Mouse (Mus musculus) stomach, postnatal 0 days (tissue): ENCODE measurements around the gene Fto. TPM values are rescaled to one million over a fixed set of nuclear protein-coding genes. Genes with fewer than 3 reads are reported as not detected.
A peak's percentile ranks its signal among the peaks of the same experiment; 100 is the strongest.

ENCODE experiments used
- ATAC-seq: fragments of 200-750 bp; cut with Nextera tagmentation; 2 replicates; pipeline ENCODE4 v1.8.0; 2017; ENCODE audit not compliant: low FRiP score, low TSS enrichment
- DNase-seq: peaks from one replicate; pipeline ENCODE4 v3.0.0-alpha.2; 2016; ENCODE audit warnings: low spot score
- H3K27ac ChIP-seq: fragments of 300-500 bp; sonication (generic); replicated peaks from 2 replicates; pipeline ENCODE4 v1.5.1; 2014; ENCODE audit warnings: mild to moderate bottlenecking, control low read depth
- H3K27me3 ChIP-seq: fragments of 300-500 bp; sonication (generic); 2 replicates; pipeline ENCODE4 v1.6.1; 2014; ENCODE audit warnings: low read length; ENCODE audit not compliant: control insufficient read depth, insufficient read depth
- H3K36me3 ChIP-seq: fragments of 300-500 bp; sonication (generic); 2 replicates; pipeline ENCODE4 v1.6.1; 2014; ENCODE audit warnings: low read length, mixed read lengths; ENCODE audit not compliant: control insufficient read depth, insufficient read depth
- H3K4me1 ChIP-seq: fragments of 300-500 bp; sonication (generic); replicated peaks from 2 replicates; pipeline ENCODE4 v1.6.1; 2014; ENCODE audit warnings: antibody characterized with exemption; ENCODE audit not compliant: control insufficient read depth, insufficient read depth
- H3K4me2 ChIP-seq: fragments of 300-500 bp; sonication (generic); replicated peaks from 2 replicates; pipeline ENCODE4 v1.6.1; 2014; ENCODE audit warnings: low read depth, mild to moderate bottlenecking, control low read depth, moderate library complexity
- H3K4me3 ChIP-seq: fragments of 300-500 bp; sonication (generic); 2 replicates; pipeline ENCODE4 v1.5.1; 2014; ENCODE audit warnings: low read depth, low read length, control low read depth
- H3K9ac ChIP-seq: fragments of 300-500 bp; sonication (generic); 2 replicates; pipeline ENCODE4 v1.6.1; 2014; ENCODE audit warnings: mild to moderate bottlenecking, low read length, control low read depth, mixed read lengths
- H3K9me3 ChIP-seq: fragments of 300-500 bp; sonication (generic); 2 replicates; pipeline ENCODE4 v1.6.1; 2016; ENCODE audit warnings: low read length; ENCODE audit not compliant: control insufficient read depth
- CTCF ChIP-seq: IDR thresholded peaks from 2 replicates; pipeline ENCODE4 v1.5.1; 2016; ENCODE audit warnings: antibody characterized with exemption, low read depth, mild to moderate bottlenecking, moderate library complexity
- EP300 ChIP-seq: optimal IDR thresholded peaks from 2 replicates; pipeline ENCODE3; 2016; ENCODE audit warnings: antibody characterized with exemption
- WGBS: fragments of 180-500 bp; shearing (Covaris S2); extraction: QIAGEN DNeasy Blood & Tissue Kit; methylation state at CpG from one replicate; pipeline ENCODE4 v1.1.7; 2014; 5-methylcytosine and 5-hydroxymethylcytosine counted together
- polyA plus RNA-seq: library from polyadenylated mRNA; unstranded; fragments of >200 nt; fragmentation: Nextera tagmentation; extraction: Ambion mirVana; gene quantifications from 2 replicates; pipeline ENCODE4 v1.2.1, GENCODE M21; 2015

Fto gene
- polyA plus RNA-seq, 1 experiment from 2014 or later: 25.7 TPM

- WGBS: 91% methylated on average over 9 of the region's 9 CpGs
- Histone ChIP-seq H3K4me1 (no peaks in the 10 kb centered on the region; the same call in none of the 2 replicates), H3K36me3 (no peaks in the 10 kb centered on the region), H3K9me3 (no peaks in the 10 kb centered on the region), H3K9ac (no peak overlapping the region), H3K27me3 (no peaks in the 10 kb centered on the region), H3K4me2 (no peak overlapping the region), H3K27ac (no peak overlapping the region), H3K4me3 (no peak overlapping the region)
- TF ChIP-seq EP300 (no peak), CTCF (no peak)
- DNase-seq: no peak
- no peak for ATAC-seq
These were observed 185.3 kb downstream of the Fto start for GRCm38 (mm10) chr8:91498611-91499010.

GRCm38 (mm10) chr8:91499303-91499702 lies 186.0 kb downstream of the Fto start:
- no peak overlapping the region for H3K4me3 ChIP-seq
- TF ChIP-seq CTCF (no peak), EP300 (no peak)
- H3K27ac ChIP-seq: no peak overlapping the region
- H3K4me2 ChIP-seq: no peak overlapping the region
- no peaks in the 10 kb centered on the region for H3K27me3 ChIP-seq
- WGBS: 58% methylated on average over 2 of the region's 2 CpGs
- ATAC-seq: no peak
- no peak overlapping the region for H3K9ac ChIP-seq
- H3K4me1 ChIP-seq: peaks cover 2% of the 10 kb centered on the region; the same call in 1 of the 2 replicates
- H3K36me3 ChIP-seq: no peaks in the 10 kb centered on the region
- DNase-seq: no peak
- no peaks in the 10 kb centered on the region for H3K9me3 ChIP-seq

- WGBS: 89% methylated on average over 11 of the region's 11 CpGs
- H3K4me1 ChIP-seq: peaks cover 11% of the 10 kb centered on the region
- no peaks in the 10 kb centered on the region for H3K27me3 ChIP-seq
- ATAC-seq (no peak), DNase-seq (no peak)
- H3K36me3 ChIP-seq: no peaks in the 10 kb centered on the region
- H3K9me3 ChIP-seq: no peaks in the 10 kb centered on the region
- H3K4me3 ChIP-seq: no peak overlapping the region
- no peak overlapping the region for H3K4me2 ChIP-seq
- no peak overlapping the region for H3K27ac ChIP-seq
- H3K9ac ChIP-seq: no peak overlapping the region
- TF ChIP-seq EP300 (no peak), CTCF (no peak)
These were observed 188.8 kb downstream of the Fto start for GRCm38 (mm10) chr8:91501960-91502600.

GRCm38 (mm10) chr8:91502791-91503190 lies 189.5 kb downstream of the Fto start:
- Histone ChIP-seq H3K27me3 (no peaks in the 10 kb centered on the region), H3K36me3 (no peaks in the 10 kb centered on the region), H3K27ac (no peak overlapping the region), H3K9ac (no peak overlapping the region), H3K9me3 (no peaks in the 10 kb centered on the region), H3K4me2 (no peak overlapping the region), H3K4me3 (no peak overlapping the region), H3K4me1 (peaks cover 18% of the 10 kb centered on the region)
- ATAC-seq (no peak), DNase-seq (no peak)
- TF ChIP-seq CTCF: no peak
- 65% methylated on average over 5 of the region's 5 CpGs for WGBS

- TF ChIP-seq CTCF (no peak), EP300 (no peak)
- H3K9ac ChIP-seq: no peak overlapping the region
- H3K9me3 ChIP-seq: no peaks in the 10 kb centered on the region
- DNase-seq (no peak), ATAC-seq (no peak)
- H3K4me2 ChIP-seq: no peak overlapping the region
- H3K27ac ChIP-seq: peak overlapping the region; percentile 73
- H3K27me3 ChIP-seq: no peaks in the 10 kb centered on the region
- 74% methylated on average over 3 of the region's 3 CpGs for WGBS
- H3K4me3 ChIP-seq: no peak overlapping the region
- no peaks in the 10 kb centered on the region for H3K36me3 ChIP-seq
- peaks cover 21% of the 10 kb centered on the region for H3K4me1 ChIP-seq
These were observed 191.0 kb downstream of the Fto start for GRCm38 (mm10) chr8:91504360-91504759.

GRCm38 (mm10) chr8:91504891-91505290 lies 191.6 kb downstream of the Fto start:
- no peak for DNase-seq

More at GRCm38 (mm10) chr8:91504891-91505290, 191.6 kb downstream of the Fto start:
- TF ChIP-seq CTCF (no peak), EP300 (no peak)
- H3K4me2 ChIP-seq: 0 out of 2 replicates have a peak overlapping the region, but pooled peaks have one; percentile 3
- peak overlapping the region; percentile 73 for H3K27ac ChIP-seq
- peaks cover 21% of the 10 kb centered on the region for H3K4me1 ChIP-seq
- no peak for ATAC-seq
- no peaks in the 10 kb centered on the region for H3K27me3 ChIP-seq
- H3K9me3 ChIP-seq: no peaks in the 10 kb centered on the region
- H3K4me3 ChIP-seq: no peak overlapping the region
- H3K36me3 ChIP-seq: no peaks in the 10 kb centered on the region
- H3K9ac ChIP-seq: no peak overlapping the region
- 33% methylated on average over 10 of the region's 10 CpGs for WGBS
